Mouse (Mus musculus): ENCODE results near the gene D930020B18Rik. TPM values are rescaled to one million over a fixed set of nuclear protein-coding genes. Genes with fewer than 3 reads are reported as not detected.

D930020B18Rik gene
- polyA plus RNA-seq, 2 experiments, result 1.1 TPM

DNA sequence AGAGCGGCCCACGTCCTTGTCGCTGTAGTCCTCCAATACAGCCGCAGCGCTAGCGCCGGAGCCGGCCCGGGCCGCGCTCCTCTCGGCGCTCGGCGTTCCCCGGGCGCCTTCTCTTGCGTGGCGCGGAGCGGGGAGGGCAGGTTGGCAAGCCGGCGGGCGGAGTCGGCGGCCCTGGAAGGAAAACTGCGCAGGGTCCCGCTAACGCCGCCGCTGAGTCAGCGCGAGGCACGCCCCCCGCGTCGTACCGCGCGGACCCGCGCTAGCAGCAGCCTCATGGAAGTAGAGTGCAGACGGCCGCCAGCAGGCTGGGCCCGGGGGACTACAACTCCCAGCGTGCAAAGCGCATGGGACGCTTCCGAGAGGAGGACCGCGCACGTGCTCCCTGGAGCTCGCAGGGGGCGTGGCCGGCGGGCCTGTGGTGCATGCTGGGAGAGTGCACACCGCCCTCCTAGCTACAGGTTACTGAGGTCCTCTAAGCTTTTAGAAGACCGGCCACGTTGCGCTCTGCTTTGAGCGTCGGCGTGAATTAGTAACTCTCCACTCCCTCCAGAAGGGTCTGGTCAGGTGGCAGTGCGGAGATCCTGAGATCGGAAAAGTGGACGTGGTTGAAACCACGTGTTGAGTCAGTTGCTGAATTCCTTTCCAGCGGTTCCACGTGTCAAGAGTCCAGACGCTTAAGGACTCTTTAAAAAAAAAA lies 15.1 kb upstream of the D930020B18Rik start, which contains the start of gene Xpot:
Xpot (minus strand) TSS at position 147 of the 697 bp plus-strand sequence.
- DNase-seq (ENCODE audit: low spot score) (peak; percentile 98), ATAC-seq (ENCODE audit: low FRiP score, low read depth) (peak; percentile 99)
- H3K4me3 ChIP-seq (replicated peaks; ENCODE audit: low read length), result peak within 1 kb of the TSS; percentile 91
- H3K36me3 ChIP-seq (ENCODE audit: control insufficient read depth, insufficient read depth, low read length), result peaks cover 15% of the 10 kb centered on the region
- H3K4me1 ChIP-seq (ENCODE audit: control insufficient read depth, insufficient read depth, low read length), result peaks cover 9% of the 10 kb centered on the region
- WGBS, result under 1% methylated on average over 56 of the region's 70 CpGs
- peak; percentile 72; the same call in 1 of the 2 replicates for TF ChIP-seq POLR2A (IDR thresholded peaks at IDR 0.05; ENCODE audit: borderline replicate concordance, extremely low read depth, insufficient read depth, insufficient read length)
- peak within 1 kb of the TSS; percentile 86 for H3K9ac ChIP-seq (ENCODE audit: low read depth, low read length, severe bottlenecking)
- H3K4me2 ChIP-seq (replicated peaks; ENCODE audit: low read depth, low read length, severe bottlenecking), result peak within 1 kb of the TSS; percentile 82
- H3K27ac ChIP-seq (replicated peaks; ENCODE audit: low read depth, low read length), result peak within 1 kb of the TSS; percentile 88
- no peaks in the 10 kb centered on the region for H3K9me3 ChIP-seq (ENCODE audit: control insufficient read depth, low read length)
- no peaks in the 10 kb centered on the region for H3K27me3 ChIP-seq (ENCODE audit: control insufficient read depth, insufficient read depth, low read length)

DNA sequence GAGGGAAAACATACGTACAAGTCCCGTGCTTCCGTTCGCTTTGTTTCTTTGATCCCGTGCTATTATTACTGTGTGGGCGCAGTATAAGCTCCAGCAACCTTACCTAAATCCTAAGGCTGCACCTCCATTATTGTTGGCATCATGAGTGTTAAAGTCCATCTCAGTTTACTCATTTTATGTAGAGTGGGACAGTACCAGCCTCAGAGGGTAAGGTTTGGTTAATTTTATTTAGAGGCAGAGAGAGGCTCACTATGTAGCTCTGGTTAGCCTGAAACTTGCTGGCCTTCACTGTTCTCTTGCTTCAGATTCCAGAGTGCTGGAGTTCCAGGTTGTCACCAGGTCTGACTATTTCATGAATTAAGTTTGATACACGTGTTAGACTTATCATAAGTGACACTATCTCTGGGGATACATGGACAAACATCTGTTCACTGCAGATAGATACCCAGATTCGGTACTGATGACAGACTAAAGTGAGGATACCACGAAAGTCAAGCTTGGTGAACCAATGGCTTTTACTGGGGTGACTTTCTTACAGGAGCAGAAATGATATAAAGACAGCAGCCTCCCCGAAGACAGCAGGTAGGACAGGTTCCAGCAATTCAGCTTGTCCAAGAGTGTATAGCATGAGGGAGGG lies 14.1 kb upstream of the D930020B18Rik start:
- H3K36me3 ChIP-seq (ENCODE audit: control insufficient read depth, insufficient read depth, low read length), result peaks cover 5% of the 10 kb centered on the region
- 84% methylated on average over 10 of the region's 10 CpGs for WGBS
- no peak for DNase-seq (ENCODE audit: low spot score)
- no peak for ATAC-seq (ENCODE audit: low FRiP score, low read depth)
- no peak overlapping the region for H3K27ac ChIP-seq (replicated peaks; ENCODE audit: low read depth, low read length)
- peak overlapping the region; percentile 91; the same call in 1 of the 2 replicates for H3K4me3 ChIP-seq (replicated peaks; ENCODE audit: low read length)
- H3K9ac ChIP-seq (ENCODE audit: low read depth, low read length, severe bottlenecking), result no peak overlapping the region
- H3K4me2 ChIP-seq (replicated peaks; ENCODE audit: low read depth, low read length, severe bottlenecking), result peak overlapping the region; percentile 49; the same call in 1 of the 2 replicates
- peaks cover 9% of the 10 kb centered on the region for H3K4me1 ChIP-seq (ENCODE audit: control insufficient read depth, insufficient read depth, low read length)
- no peaks in the 10 kb centered on the region for H3K9me3 ChIP-seq (ENCODE audit: control insufficient read depth, low read length)
- H3K27me3 ChIP-seq (ENCODE audit: control insufficient read depth, insufficient read depth, low read length), result no peaks in the 10 kb centered on the region
- TF ChIP-seq POLR2A (IDR thresholded peaks at IDR 0.05; ENCODE audit: borderline replicate concordance, extremely low read depth, insufficient read depth, insufficient read length), result no peak

DNA sequence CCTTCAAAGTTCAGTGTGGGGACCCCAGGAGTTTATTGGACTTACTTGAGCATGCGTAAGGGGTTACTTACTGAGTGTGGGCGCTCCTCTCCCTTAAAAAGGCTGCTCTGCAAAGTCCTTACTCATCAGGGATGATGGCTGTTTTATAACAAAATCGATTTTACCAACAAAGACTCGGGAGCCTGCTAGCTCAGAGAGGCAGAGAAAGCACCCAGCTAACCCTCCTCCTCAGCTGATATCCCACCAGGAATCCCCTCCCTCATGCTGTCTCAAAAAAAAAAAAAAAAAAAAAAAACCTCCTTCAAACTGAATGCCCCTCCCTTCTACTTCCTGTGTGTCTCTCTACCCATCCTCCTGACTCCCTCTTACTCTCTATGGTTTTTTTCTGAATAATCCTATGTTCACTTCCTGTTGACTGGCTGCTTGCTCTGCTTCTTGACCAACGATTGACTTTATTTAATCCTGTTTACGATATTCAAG lies 12.8 kb upstream of the D930020B18Rik start:
- 86% methylated on average over 6 of the region's 6 CpGs for WGBS
- TF ChIP-seq POLR2A (IDR thresholded peaks at IDR 0.05; ENCODE audit: borderline replicate concordance, extremely low read depth, insufficient read depth, insufficient read length), result no peak
- Histone ChIP-seq H3K27me3 (ENCODE audit: control insufficient read depth, insufficient read depth, low read length) (no peaks in the 10 kb centered on the region), H3K27ac (replicated peaks; ENCODE audit: low read depth, low read length) (no peak overlapping the region), H3K36me3 (ENCODE audit: control insufficient read depth, insufficient read depth, low read length) (no peaks in the 10 kb centered on the region), H3K9ac (ENCODE audit: low read depth, low read length, severe bottlenecking) (no peak overlapping the region), H3K4me1 (ENCODE audit: control insufficient read depth, insufficient read depth, low read length) (peaks cover 9% of the 10 kb centered on the region), H3K4me3 (replicated peaks; ENCODE audit: low read length) (no peak overlapping the region), H3K9me3 (ENCODE audit: control insufficient read depth, low read length) (no peaks in the 10 kb centered on the region), H3K4me2 (replicated peaks; ENCODE audit: low read depth, low read length, severe bottlenecking) (no peak overlapping the region)
- DNase-seq (ENCODE audit: low spot score) (no peak), ATAC-seq (ENCODE audit: low FRiP score, low read depth) (no peak)

DNA sequence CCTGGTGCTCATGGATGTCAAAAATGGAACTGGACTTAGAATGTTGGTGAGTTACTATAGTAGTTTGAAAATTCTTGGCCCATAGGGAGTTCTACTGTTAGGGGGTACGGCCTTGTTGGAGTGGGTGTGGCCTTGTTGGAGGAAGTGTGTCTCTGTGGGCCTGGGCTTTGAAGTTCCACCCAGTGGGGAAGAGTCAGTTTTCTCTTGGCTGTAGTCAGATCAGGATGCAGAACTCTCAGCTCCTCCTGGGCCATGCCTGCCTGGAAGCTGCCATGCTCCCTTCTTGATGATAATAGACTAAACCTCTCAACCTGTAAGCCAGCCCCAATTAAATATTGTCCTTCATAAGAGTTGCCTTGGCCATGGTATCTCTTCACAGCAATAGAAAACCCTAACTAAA lies 7.2 kb upstream of the D930020B18Rik start:
- no peak overlapping the region for H3K4me3 ChIP-seq (replicated peaks; ENCODE audit: low read length)
- H3K4me2 ChIP-seq (replicated peaks; ENCODE audit: low read depth, low read length, severe bottlenecking), result no peak overlapping the region
- no peak overlapping the region for H3K9ac ChIP-seq (ENCODE audit: low read depth, low read length, severe bottlenecking)
- H3K9me3 ChIP-seq (ENCODE audit: control insufficient read depth, low read length), result no peaks in the 10 kb centered on the region
- DNase-seq (ENCODE audit: low spot score), result no peak
- WGBS, result 48% methylated on average over 1 of the region's 1 CpGs
- H3K27ac ChIP-seq (replicated peaks; ENCODE audit: low read depth, low read length), result no peak overlapping the region
- no peak for TF ChIP-seq POLR2A (IDR thresholded peaks at IDR 0.05; ENCODE audit: borderline replicate concordance, extremely low read depth, insufficient read depth, insufficient read length)
- H3K36me3 ChIP-seq (ENCODE audit: control insufficient read depth, insufficient read depth, low read length), result no peaks in the 10 kb centered on the region
- no peaks in the 10 kb centered on the region for H3K27me3 ChIP-seq (ENCODE audit: control insufficient read depth, insufficient read depth, low read length)
- no peak for ATAC-seq (ENCODE audit: low FRiP score, low read depth)
- H3K4me1 ChIP-seq (ENCODE audit: control insufficient read depth, insufficient read depth, low read length), result no peaks in the 10 kb centered on the region

DNA sequence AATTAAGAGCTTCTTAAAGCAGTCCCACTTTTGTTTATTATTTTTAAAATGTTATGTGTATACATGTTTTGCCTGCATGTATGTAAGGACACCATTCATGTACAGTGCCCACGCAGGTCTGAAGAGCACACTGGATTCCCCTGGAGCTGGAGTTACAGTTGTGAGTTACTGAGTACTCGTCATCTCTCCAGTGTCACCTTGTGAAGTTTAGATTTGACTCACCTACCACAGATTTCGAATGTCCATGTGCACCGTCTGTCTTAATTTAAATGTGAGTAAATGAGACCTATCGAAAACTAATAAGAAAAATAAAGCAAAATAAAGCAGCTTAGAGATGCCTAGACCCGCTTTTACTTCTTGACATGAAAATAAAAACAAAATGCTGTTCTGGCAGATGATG lies 5.1 kb upstream of the D930020B18Rik start:
- no peak for TF ChIP-seq POLR2A (IDR thresholded peaks at IDR 0.05; ENCODE audit: borderline replicate concordance, extremely low read depth, insufficient read depth, insufficient read length)
- Histone ChIP-seq H3K27me3 (ENCODE audit: control insufficient read depth, insufficient read depth, low read length) (no peaks in the 10 kb centered on the region), H3K27ac (replicated peaks; ENCODE audit: low read depth, low read length) (no peak overlapping the region), H3K4me2 (replicated peaks; ENCODE audit: low read depth, low read length, severe bottlenecking) (no peak overlapping the region), H3K4me3 (replicated peaks; ENCODE audit: low read length) (no peak overlapping the region), H3K36me3 (ENCODE audit: control insufficient read depth, insufficient read depth, low read length) (no peaks in the 10 kb centered on the region), H3K9ac (ENCODE audit: low read depth, low read length, severe bottlenecking) (no peak overlapping the region), H3K9me3 (ENCODE audit: control insufficient read depth, low read length) (no peaks in the 10 kb centered on the region), H3K4me1 (ENCODE audit: control insufficient read depth, insufficient read depth, low read length) (peaks cover 3% of the 10 kb centered on the region; the same call in 1 of the 2 replicates)
- WGBS, result 87% methylated on average over 6 of the region's 6 CpGs
- ATAC-seq (ENCODE audit: low FRiP score, low read depth) (no peak), DNase-seq (ENCODE audit: low spot score) (no peak)

All from limb, embryonic 14.5 days (tissue).